Comparison of ENCODE assay signal across 17 mouse cellular contexts in genomic region chr1:93991068-93991467, GRCm38 (mm10). TPM values are rescaled to one million over a fixed set of nuclear protein-coding genes. Genes with fewer than 3 reads are reported as not detected.
"Had no signal": no experiment of that assay in that cellular context is flagged by ENCODE, and none has a peak within 500 bp of the region (broad histone marks: within the 10 kb centered on the region; RNA-seq: fewer than 3 reads in every experiment).

No protein-coding gene starts in this region.

RNA-seq across cellular contexts. Expression of gene Gal3st2c, which starts 0.8 kb away (rescaled TPM):
- total RNA-seq: midbrain, postnatal 0 days; monocyte, adult 5-6 weeks; neutrophil, adult 5-6 weeks had no signal
- polyA plus RNA-seq: liver, embryonic 16.5 days; lung, embryonic 14.5 days; lung, embryonic 16.5 days; midbrain, embryonic 10.5 days; midbrain, embryonic 12.5 days; midbrain, embryonic 15.5 days; midbrain, postnatal 0 days; neural tube, embryonic 12.5 days; neural tube, embryonic 14.5 days; stomach, embryonic 15.5 days; stomach, postnatal 0 days; testis, adult 2 months; urinary bladder, adult 2 months had no signal

RNA-seq across cellular contexts. Expression of gene Neu4, which starts 29.2 kb away (rescaled TPM):
- total RNA-seq: monocyte, adult 5-6 weeks; neutrophil, adult 5-6 weeks had no signal
- polyA plus RNA-seq: liver, embryonic 16.5 days; lung, embryonic 14.5 days; lung, embryonic 16.5 days; midbrain, embryonic 10.5 days; midbrain, embryonic 12.5 days; midbrain, embryonic 15.5 days; neural tube, embryonic 12.5 days; neural tube, embryonic 14.5 days; spleen, adult 2 months; stomach, embryonic 15.5 days; stomach, postnatal 0 days; testis, adult 2 months; thymus, adult 2 months; urinary bladder, adult 2 months had no signal
